Mouse (Mus musculus) cerebellum, adult 2 months (tissue): ENCODE data around the gene Gnas. TPM values are rescaled to one million over a fixed set of nuclear protein-coding genes. Genes with fewer than 3 reads are reported as not detected.

Experiments
- DNase-seq, 2 experiments: peaks; one replicate each; pipeline ENCODE4 v3.0.0; 2021
- H3K27ac ChIP-seq: fragments of 200-500 bp; 2 replicates; pipeline ENCODE4 v1.5.1; 2012; ENCODE audit warnings: low read length, control low read depth, inconsistent platforms; ENCODE audit not compliant: insufficient read depth
- H3K27me3 ChIP-seq: fragments of 200-500 bp; 2 replicates; pipeline ENCODE4 v1.6.1; 2012; ENCODE audit warnings: inconsistent platforms, mild to moderate bottlenecking, low read length, moderate library complexity; ENCODE audit not compliant: control insufficient read depth, insufficient read depth
- H3K4me1 ChIP-seq: fragments of 200-500 bp; 2 replicates; pipeline ENCODE4 v1.6.1; 2011; ENCODE audit warnings: low read length; ENCODE audit not compliant: control insufficient read depth, insufficient read depth
- H3K4me3 ChIP-seq: fragments of 200-500 bp; replicated peaks from 2 replicates; pipeline ENCODE3; 2011; ENCODE audit warnings: mild to moderate bottlenecking, low read depth, low read length, control low read depth; ENCODE audit not compliant: insufficient read depth
- CTCF ChIP-seq: fragments of 200-500 bp; IDR thresholded peaks from 2 replicates; pipeline ENCODE4 v1.5.1; 2011; ENCODE audit warnings: low read depth, mild to moderate bottlenecking, control low read depth, low read length, moderate library complexity, borderline replicate concordance; ENCODE audit not compliant: insufficient read depth
- POLR2A ChIP-seq: fragments of 200-500 bp; IDR thresholded peaks from 2 replicates; pipeline ENCODE4 v1.6.1; 2011; ENCODE audit warnings: low read length, control low read depth, borderline replicate concordance; ENCODE audit not compliant: insufficient read depth
- WGBS: fragments of 180-500 bp; shearing (Covaris S2); methylation state at CpG from one replicate; pipeline ENCODE4 v1.1.7; 2018; 5-methylcytosine and 5-hydroxymethylcytosine counted together
- polyA plus RNA-seq: library from polyadenylated mRNA; depleted of rRNA; stranded (reverse); fragments of >200 nt; gene quantifications from 2 replicates; pipeline ENCODE4 v1.2.3, GENCODE M21; 2012; rRNA removed

The Gnas gene
- 2,758 and 2,923 TPM in 2 replicates for polyA plus RNA-seq

- Histone ChIP-seq H3K27me3 (no peaks in the 10 kb centered on the region; the same call in 1 of the 2 replicates), H3K4me3 (no peak within 1 kb of the TSS), H3K4me1 (no peaks in the 10 kb centered on the region), H3K27ac (no peak within 1 kb of the TSS)
- DNase-seq: no peak
- WGBS: 42% methylated on average over 19 of the region's 19 CpGs
- TF ChIP-seq CTCF (peak; percentile 29; the same call in 1 of the 2 replicates), POLR2A (no peak)
These were observed at the start of gene Gnas for GRCm38 (mm10) chr2:174284011-174284410. TSS of gene Gnas (plus strand) at chr2:174284320.

GRCm38 (mm10) chr2:174242431-174242830, 41.7 kb upstream of the Gnas start:
- no peak overlapping the region for H3K4me3 ChIP-seq
- DNase-seq: no peak
- H3K27me3 ChIP-seq: no peaks in the 10 kb centered on the region
- TF ChIP-seq POLR2A (no peak), CTCF (no peak)
- no peaks in the 10 kb centered on the region for H3K4me1 ChIP-seq
- 75% methylated on average over 5 of the region's 5 CpGs for WGBS
- H3K27ac ChIP-seq: no peak overlapping the region

- Histone ChIP-seq H3K27ac (no peak overlapping the region), H3K27me3 (no peaks in the 10 kb centered on the region), H3K4me3 (no peak overlapping the region), H3K4me1 (no peaks in the 10 kb centered on the region)
- DNase-seq: no peak
- no peak for TF ChIP-seq CTCF
- TF ChIP-seq POLR2A: no peak
These were observed 32.2 kb upstream of the Gnas start for GRCm38 (mm10) chr2:174251963-174252362.

GRCm38 (mm10) chr2:174257312-174257711, 26.8 kb upstream of the Gnas start:
- WGBS: 30% methylated on average over 2 of the region's 2 CpGs
- TF ChIP-seq CTCF (no peak), POLR2A (no peak)
- DNase-seq: no peak

GRCm38 (mm10) chr2:174260004-174260403, 24.1 kb upstream of the Gnas start:
- Histone ChIP-seq H3K4me3 (no peak overlapping the region), H3K27me3 (no peaks in the 10 kb centered on the region), H3K4me1 (peaks cover 4% of the 10 kb centered on the region; the same call in 1 of the 2 replicates), H3K27ac (no peak overlapping the region)
- TF ChIP-seq CTCF (no peak), POLR2A (no peak)
- WGBS: 33% methylated on average over 3 of the region's 3 CpGs
- no peak for DNase-seq

More at GRCm38 (mm10) chr2:174257312-174257711, 26.8 kb upstream of the Gnas start:
- H3K4me1 ChIP-seq: no peaks in the 10 kb centered on the region
- H3K4me3 ChIP-seq: no peak overlapping the region
- no peak overlapping the region for H3K27ac ChIP-seq
- H3K27me3 ChIP-seq: no peaks in the 10 kb centered on the region

- Histone ChIP-seq H3K4me1 (peaks cover 4% of the 10 kb centered on the region; the same call in 1 of the 2 replicates), H3K27ac (no peak overlapping the region), H3K27me3 (no peaks in the 10 kb centered on the region), H3K4me3 (no peak overlapping the region)
- no peak for DNase-seq
- no peak for TF ChIP-seq POLR2A
- no peak for TF ChIP-seq CTCF
- WGBS: 22% methylated on average over 4 of the region's 4 CpGs
These were observed 23.0 kb upstream of the Gnas start for GRCm38 (mm10) chr2:174260908-174261800.

- Histone ChIP-seq H3K27ac (no peak overlapping the region), H3K4me3 (no peak overlapping the region), H3K4me1 (peaks cover 4% of the 10 kb centered on the region; the same call in 1 of the 2 replicates), H3K27me3 (no peaks in the 10 kb centered on the region)
- no peak for TF ChIP-seq CTCF
- no peak for TF ChIP-seq POLR2A
- DNase-seq: no peak
- 65% methylated on average over 6 of the region's 6 CpGs for WGBS
These were observed 22.3 kb upstream of the Gnas start for GRCm38 (mm10) chr2:174261801-174262200.
